In the genomic region with DNA sequence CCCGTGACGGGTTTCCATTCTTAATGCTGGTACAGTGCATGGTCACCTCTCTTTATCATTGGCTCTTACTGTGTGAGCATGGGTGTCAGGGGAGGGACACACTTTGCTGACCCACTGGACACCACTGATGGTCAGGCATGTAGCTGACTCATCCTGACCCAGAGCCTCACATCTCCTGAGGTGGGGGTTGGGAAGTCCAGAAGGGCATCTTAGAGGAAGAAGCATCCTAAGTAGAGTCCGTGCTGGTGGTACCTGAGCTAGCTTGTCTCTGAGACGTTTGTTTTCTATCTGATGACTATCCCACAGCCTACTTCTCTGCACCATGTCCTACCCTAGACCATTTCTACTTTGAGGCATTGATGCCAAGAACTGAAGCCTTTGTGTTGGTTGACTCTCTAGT, we compare ENCODE assay signal across 19 mouse cellular contexts.
"Had no signal": no experiment of that assay in that cellular context is flagged by ENCODE, and none has a peak within 500 bp of the region (broad histone marks: within the 10 kb centered on the region; RNA-seq: fewer than 3 reads in every experiment).

No protein-coding gene starts in this region.

- H3K4me2 ChIP-seq: intestine, embryonic 15.5 days; kidney, embryonic 15.5 days; limb, embryonic 13.5 days; liver, embryonic 13.5 days; lung, embryonic 14.5 days; neural tube, embryonic 15.5 days had no signal

- H3K4me3 ChIP-seq: intestine, embryonic 15.5 days; kidney, embryonic 15.5 days; limb, embryonic 10.5 days; limb, embryonic 13.5 days; liver, embryonic 13.5 days; myocyte; neural tube, embryonic 15.5 days had no signal

- H3K36me3 ChIP-seq: kidney, embryonic 15.5 days had no signal

- H3K27ac ChIP-seq: kidney, embryonic 15.5 days; limb, embryonic 10.5 days; limb, embryonic 13.5 days; liver, embryonic 13.5 days; macrophage; neural tube, embryonic 15.5 days had no signal

- DNase-seq: kidney, adult 11 months; kidney, adult 8-10 months; kidney, postnatal 10 days; kidney, postnatal 36 days; liver; liver, embryonic 13.5 days; lung, embryonic 14.5 days; right cerebral cortex, adult 18-20 months; right cerebral cortex, postnatal 14 days; thymus, postnatal 25 days had no signal

- H3K4me1 ChIP-seq: liver, embryonic 13.5 days had no signal

- H3K9ac ChIP-seq: intestine, embryonic 15.5 days; kidney, embryonic 15.5 days; limb, embryonic 13.5 days; liver, embryonic 13.5 days; lung, embryonic 14.5 days; neural tube, embryonic 15.5 days had no signal

- ATAC-seq: intestine, embryonic 15.5 days; lung, postnatal 0 days; midbrain, embryonic 16.5 days had no signal

- H3K9me3 ChIP-seq: intestine, embryonic 15.5 days; kidney, embryonic 15.5 days; limb, embryonic 10.5 days; limb, embryonic 13.5 days; liver, embryonic 13.5 days; neural tube, embryonic 15.5 days had no signal

- H3K27me3 ChIP-seq: intestine, embryonic 15.5 days; limb, embryonic 13.5 days; liver, embryonic 13.5 days; neural tube, embryonic 15.5 days had no signal
